Mouse (Mus musculus): ENCODE data around the gene Notum. TPM values are rescaled to one million over a fixed set of nuclear protein-coding genes. Genes with fewer than 3 reads are reported as not detected.

The Notum gene
- polyA plus RNA-seq, 1 experiment: 0.24 TPM

DNA sequence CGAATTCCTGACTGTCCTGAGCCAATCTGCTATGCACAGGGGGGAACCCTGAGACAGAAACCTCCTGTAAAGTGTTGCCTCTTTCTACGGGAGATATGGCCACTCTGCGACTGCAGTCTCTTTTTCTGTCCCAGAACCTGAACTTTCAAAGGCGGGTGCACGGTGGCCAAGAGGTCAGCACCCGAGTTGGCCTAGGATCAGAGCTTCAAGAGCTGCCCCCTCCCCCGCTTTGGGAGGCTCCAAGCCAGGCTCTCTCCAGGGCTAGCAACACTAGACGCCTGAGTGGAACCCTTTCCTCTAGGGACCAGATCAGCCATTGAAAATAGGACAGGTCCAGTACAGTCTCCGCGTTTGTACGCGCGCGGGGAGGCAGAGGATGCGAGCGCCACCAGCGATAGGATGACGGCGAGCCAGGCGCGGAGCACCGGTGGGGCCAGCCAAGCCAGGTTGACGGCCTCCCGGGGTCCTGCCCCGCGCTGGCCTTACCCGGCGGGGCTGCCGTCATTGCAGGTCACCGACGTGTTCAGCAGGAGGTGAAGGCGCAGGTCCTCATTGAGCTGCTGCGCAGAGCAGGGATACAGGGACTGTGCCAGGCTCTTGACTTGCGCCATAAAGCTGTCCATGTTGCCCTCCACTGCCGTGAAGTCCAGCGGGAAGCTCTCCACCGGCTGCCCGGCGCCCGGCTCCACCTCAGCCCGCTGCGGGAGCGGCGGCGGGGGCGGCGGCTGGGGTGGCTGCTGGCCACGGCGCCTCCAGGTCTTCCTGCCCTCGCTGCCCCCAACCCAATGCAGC lies 1.3 kb downstream of the Notum start:
- H3K4me1 ChIP-seq (replicated peaks; ENCODE audit: control insufficient read depth, insufficient read depth, low read length): peaks cover 14% of the 10 kb centered on the region
- H3K4me3 ChIP-seq (ENCODE audit: control insufficient read depth, insufficient read depth, low read length): no peak overlapping the region; the same call in 1 of the 2 replicates
- TF ChIP-seq CTCF (IDR thresholded peaks at IDR 0.05; ENCODE audit: borderline replicate concordance, control insufficient read depth, extremely low read depth, insufficient read depth, low read length, poor library complexity) (no peak), POLR2A (IDR thresholded peaks at IDR 0.05; ENCODE audit: control insufficient read depth, extremely low read depth, insufficient read depth, low read length, poor library complexity) (no peak)
- no peak for DNase-seq
- WGBS: 9% methylated on average over 50 of the region's 50 CpGs
- H3K27ac ChIP-seq (ENCODE audit: control insufficient read depth, insufficient read depth, low read length): no peak overlapping the region
- H3K36me3 ChIP-seq (ENCODE audit: control insufficient read depth, insufficient read depth, low read length): no peaks in the 10 kb centered on the region
- peaks cover 25% of the 10 kb centered on the region for H3K27me3 ChIP-seq (ENCODE audit: control insufficient read depth, insufficient read depth, low read length)

DNA sequence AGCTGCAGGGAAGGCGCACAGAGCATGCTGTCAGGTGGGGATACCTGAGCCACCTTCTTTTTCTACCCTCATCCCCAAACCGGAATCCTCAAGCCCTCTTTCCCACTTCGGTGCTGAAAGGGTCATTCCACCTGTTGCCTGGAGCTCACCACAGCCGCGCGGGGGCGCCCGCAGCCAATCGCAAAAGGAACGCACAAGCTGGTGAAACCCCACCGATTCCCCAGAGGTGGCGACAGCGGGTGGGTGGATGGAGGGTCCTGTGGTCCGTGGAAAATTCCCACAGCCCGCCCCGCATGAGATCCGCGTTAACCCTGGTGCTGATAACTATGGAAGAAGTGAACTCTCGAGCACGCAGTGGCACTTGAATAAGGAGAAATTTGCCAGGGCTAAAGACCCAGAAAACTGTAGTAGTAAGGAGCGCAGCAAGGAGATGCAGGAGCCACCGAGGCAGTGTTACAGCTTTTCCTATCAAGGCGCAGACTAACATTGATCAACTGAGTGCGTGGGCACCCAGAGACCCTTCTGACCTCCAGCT lies 2.0 kb downstream of the Notum start:
- peak; percentile 87 for DNase-seq
- TF ChIP-seq POLR2A (IDR thresholded peaks at IDR 0.05; ENCODE audit: control insufficient read depth, extremely low read depth, insufficient read depth, low read length, poor library complexity) (no peak), CTCF (IDR thresholded peaks at IDR 0.05; ENCODE audit: borderline replicate concordance, control insufficient read depth, extremely low read depth, insufficient read depth, low read length, poor library complexity) (peak; percentile 89)
- Histone ChIP-seq H3K27me3 (ENCODE audit: control insufficient read depth, insufficient read depth, low read length) (peaks cover 25% of the 10 kb centered on the region), H3K27ac (ENCODE audit: control insufficient read depth, insufficient read depth, low read length) (no peak overlapping the region), H3K4me3 (ENCODE audit: control insufficient read depth, insufficient read depth, low read length) (no peak overlapping the region), H3K36me3 (ENCODE audit: control insufficient read depth, insufficient read depth, low read length) (no peaks in the 10 kb centered on the region), H3K4me1 (replicated peaks; ENCODE audit: control insufficient read depth, insufficient read depth, low read length) (peaks cover 14% of the 10 kb centered on the region)
- 4% methylated on average over 24 of the region's 24 CpGs for WGBS

DNA sequence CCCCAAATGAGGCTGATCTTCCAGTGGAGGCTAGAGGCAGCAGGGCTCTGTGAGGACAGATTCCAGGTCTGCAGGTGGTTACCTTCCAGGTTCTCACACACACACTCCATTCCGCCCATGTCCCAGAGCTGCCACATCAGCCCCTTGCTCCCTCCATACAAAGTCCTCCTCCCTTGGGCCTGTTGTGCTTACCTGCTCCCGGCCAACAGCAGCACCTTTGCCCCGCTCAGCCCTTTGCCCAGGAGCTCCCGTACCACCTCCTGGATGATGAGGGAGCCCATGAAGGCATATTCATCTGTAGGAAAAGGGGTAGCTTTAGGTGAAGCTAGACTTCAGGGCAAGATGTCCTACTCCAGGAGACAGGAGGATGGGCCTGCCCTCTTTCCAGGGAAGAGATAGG lies 3.7 kb downstream of the Notum start:
- no peak for TF ChIP-seq POLR2A (IDR thresholded peaks at IDR 0.05; ENCODE audit: control insufficient read depth, extremely low read depth, insufficient read depth, low read length, poor library complexity)
- no peak for TF ChIP-seq CTCF (IDR thresholded peaks at IDR 0.05; ENCODE audit: borderline replicate concordance, control insufficient read depth, extremely low read depth, insufficient read depth, low read length, poor library complexity)
- no peak for DNase-seq
- Histone ChIP-seq H3K4me1 (replicated peaks; ENCODE audit: control insufficient read depth, insufficient read depth, low read length) (peaks cover 14% of the 10 kb centered on the region), H3K36me3 (ENCODE audit: control insufficient read depth, insufficient read depth, low read length) (no peaks in the 10 kb centered on the region), H3K27me3 (ENCODE audit: control insufficient read depth, insufficient read depth, low read length) (peaks cover 21% of the 10 kb centered on the region), H3K4me3 (ENCODE audit: control insufficient read depth, insufficient read depth, low read length) (no peak overlapping the region), H3K27ac (ENCODE audit: control insufficient read depth, insufficient read depth, low read length) (no peak overlapping the region)
- 96% methylated on average over 4 of the region's 4 CpGs for WGBS

DNA sequence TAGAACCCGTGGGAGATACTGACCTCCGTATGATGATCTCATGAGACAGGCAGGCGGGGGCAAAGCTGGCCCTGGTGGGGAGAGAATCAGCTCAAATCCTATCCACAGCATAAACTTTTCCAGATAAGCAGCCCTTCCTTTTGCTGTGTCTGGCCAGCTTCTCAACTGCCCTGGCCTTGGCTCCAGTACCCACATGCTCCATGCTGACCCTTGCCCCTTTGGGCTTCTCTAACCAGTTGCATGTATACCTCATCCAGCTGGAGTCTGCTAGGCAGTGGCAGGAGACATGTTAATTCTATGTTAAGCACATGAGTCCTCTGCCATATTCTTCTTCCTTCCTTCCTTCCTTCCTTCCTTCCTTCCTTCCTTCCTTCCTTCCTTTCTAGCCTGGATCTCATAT lies 6.2 kb downstream of the Notum start:
- TF ChIP-seq CTCF (IDR thresholded peaks at IDR 0.05; ENCODE audit: borderline replicate concordance, control insufficient read depth, extremely low read depth, insufficient read depth, low read length, poor library complexity): no peak
- H3K36me3 ChIP-seq (ENCODE audit: control insufficient read depth, insufficient read depth, low read length): no peaks in the 10 kb centered on the region
- no peak overlapping the region for H3K27ac ChIP-seq (ENCODE audit: control insufficient read depth, insufficient read depth, low read length)
- 0 out of 2 replicates have a peak, but pooled peaks cover 2% of the 10 kb centered on the region for H3K4me1 ChIP-seq (replicated peaks; ENCODE audit: control insufficient read depth, insufficient read depth, low read length)
- peaks cover 5% of the 10 kb centered on the region; the same call in 1 of the 2 replicates for H3K27me3 ChIP-seq (ENCODE audit: control insufficient read depth, insufficient read depth, low read length)
- no peak for DNase-seq
- H3K4me3 ChIP-seq (ENCODE audit: control insufficient read depth, insufficient read depth, low read length): no peak overlapping the region
- WGBS: 89% methylated on average over 3 of the region's 3 CpGs

DNA sequence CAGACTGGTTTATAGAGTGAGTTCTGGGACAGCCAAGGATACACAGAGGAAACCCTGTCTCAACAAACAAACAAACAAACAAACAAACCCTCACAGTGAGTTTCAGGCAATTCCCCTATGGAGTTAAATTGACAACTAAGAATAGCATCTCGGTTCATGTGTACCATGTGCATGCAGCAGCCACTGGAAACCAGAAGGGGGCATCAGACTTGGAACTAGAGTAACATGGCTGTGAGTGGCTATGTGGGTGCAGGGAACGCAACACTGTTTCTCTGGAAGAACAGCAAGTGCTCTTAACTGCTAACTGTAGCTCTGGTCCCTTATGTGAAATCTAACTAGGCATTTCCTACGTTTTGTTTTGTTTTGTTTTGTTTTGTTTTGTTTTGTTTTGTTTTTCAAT lies 9.1 kb downstream of the Notum start:
- Histone ChIP-seq H3K27ac (ENCODE audit: control insufficient read depth, insufficient read depth, low read length) (no peak overlapping the region), H3K4me3 (ENCODE audit: control insufficient read depth, insufficient read depth, low read length) (no peak overlapping the region), H3K36me3 (ENCODE audit: control insufficient read depth, insufficient read depth, low read length) (no peaks in the 10 kb centered on the region), H3K4me1 (replicated peaks; ENCODE audit: control insufficient read depth, insufficient read depth, low read length) (peaks cover 11% of the 10 kb centered on the region), H3K27me3 (ENCODE audit: control insufficient read depth, insufficient read depth, low read length) (no peaks in the 10 kb centered on the region)
- DNase-seq: no peak
- 96% methylated on average over 3 of the region's 3 CpGs for WGBS
- TF ChIP-seq POLR2A (IDR thresholded peaks at IDR 0.05; ENCODE audit: control insufficient read depth, extremely low read depth, insufficient read depth, low read length, poor library complexity) (no peak), CTCF (IDR thresholded peaks at IDR 0.05; ENCODE audit: borderline replicate concordance, control insufficient read depth, extremely low read depth, insufficient read depth, low read length, poor library complexity) (no peak)

DNA sequence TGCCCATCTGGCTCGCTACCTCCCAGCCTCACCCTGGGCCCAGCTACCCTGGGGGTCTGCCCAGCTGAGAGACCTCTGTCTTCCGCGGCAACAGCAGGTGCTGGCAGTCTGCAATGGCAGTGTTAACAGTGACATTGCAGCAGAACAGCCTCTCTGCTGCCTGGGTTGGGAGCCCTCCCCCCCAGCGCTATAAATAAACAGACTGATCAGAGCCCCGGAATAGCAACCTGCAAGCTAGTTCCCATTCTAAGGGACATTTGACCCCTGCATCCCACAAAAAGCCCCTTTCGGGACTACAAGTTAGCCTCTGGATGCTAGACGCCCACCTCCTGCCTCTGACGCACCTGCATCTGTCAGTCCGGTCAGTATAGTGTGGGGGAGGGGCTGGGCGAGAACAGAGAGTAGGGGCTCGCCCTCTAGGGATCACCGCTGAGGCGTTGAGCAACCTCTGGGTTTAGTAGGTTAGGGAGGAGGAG lies 12.9 kb downstream of the Notum start, which contains the start of gene Myadml2:
Gene Myadml2 (minus strand): TSS at position 158 of the 476 bp plus-strand sequence.
- WGBS: 5% methylated on average over 13 of the region's 13 CpGs

More for the DNA sequence above, 12.9 kb downstream of the Notum start, which contains the start of gene Myadml2:
- H3K4me1 ChIP-seq (replicated peaks; ENCODE audit: control insufficient read depth, insufficient read depth, low read length): peaks cover 14% of the 10 kb centered on the region
- H3K36me3 ChIP-seq (ENCODE audit: control insufficient read depth, insufficient read depth, low read length): no peaks in the 10 kb centered on the region
- 0 out of 2 replicates have a peak within 1 kb of the TSS, but pooled peaks have one; percentile 34 for H3K27ac ChIP-seq (ENCODE audit: control insufficient read depth, insufficient read depth, low read length)
- TF ChIP-seq CTCF (IDR thresholded peaks at IDR 0.05; ENCODE audit: borderline replicate concordance, control insufficient read depth, extremely low read depth, insufficient read depth, low read length, poor library complexity) (no peak), POLR2A (IDR thresholded peaks at IDR 0.05; ENCODE audit: control insufficient read depth, extremely low read depth, insufficient read depth, low read length, poor library complexity) (no peak)
- peak within 1 kb of the TSS; percentile 46 for H3K4me3 ChIP-seq (ENCODE audit: control insufficient read depth, insufficient read depth, low read length)
- no peaks in the 10 kb centered on the region for H3K27me3 ChIP-seq (ENCODE audit: control insufficient read depth, insufficient read depth, low read length)
- peak; percentile 40 for DNase-seq

Data from thymus, adult 2 months (tissue).